Comparison of ENCODE assay signal across 8 mouse cellular contexts in genomic region chr1:171044365-171045078, GRCm38 (mm10). TPM values are rescaled to one million over a fixed set of nuclear protein-coding genes. Genes with fewer than 3 reads are reported as not detected.
DNase-seq lines count a peak whose midpoint lies in the region; ATAC-seq and TF ChIP-seq lines count a peak whose summit lies in the region.

No protein-coding gene starts in this region.

- H3K4me3 ChIP-seq in forebrain, embryonic 15.5 days: peak overlapping the region; percentile 92
- H3K4me3 ChIP-seq in liver, postnatal 0 days (ENCODE audit: low read depth, low read length): peak overlapping the region; percentile 61
- peak overlapping the region; percentile 55 for H3K4me3 ChIP-seq in neural tube, embryonic 14.5 days (ENCODE audit: low read depth, low read length)
- H3K4me3 ChIP-seq in testis, adult 2 months (ENCODE audit: control insufficient read depth, low read depth, low read length): peak overlapping the region; percentile 90

- peak; percentile 38 for DNase-seq in ES-CJ7 (ENCODE audit: low read depth, low spot score)
- DNase-seq in cerebellum, adult 11-12 months: peak; percentile 88
- peak; percentile 75 for DNase-seq in heart, postnatal 25 days (ENCODE audit: low spot score)
- peak; percentile 88 for DNase-seq in layer of hippocampus, adult 11-12 months (ENCODE audit: low spot score)
- DNase-seq in liver, postnatal 0 days: peak; percentile 89

- no peaks in the 10 kb centered on the region for H3K27me3 ChIP-seq in forebrain, embryonic 15.5 days
- no peaks in the 10 kb centered on the region; the same call in 1 of the 2 replicates for H3K27me3 ChIP-seq in liver, postnatal 0 days (ENCODE audit: insufficient read depth, low read length)
- no peaks in the 10 kb centered on the region for H3K27me3 ChIP-seq in neural tube, embryonic 14.5 days (ENCODE audit: control insufficient read depth, insufficient read depth, low read length)
- H3K27me3 ChIP-seq in testis, adult 2 months (ENCODE audit: control insufficient read depth, insufficient read depth, low read length): no peaks in the 10 kb centered on the region

- H3K36me3 ChIP-seq in forebrain, embryonic 15.5 days: no peaks in the 10 kb centered on the region
- H3K36me3 ChIP-seq in liver, postnatal 0 days (replicated peaks; ENCODE audit: insufficient read depth, low read length): no peaks in the 10 kb centered on the region
- H3K36me3 ChIP-seq in neural tube, embryonic 14.5 days (ENCODE audit: control insufficient read depth, insufficient read depth, low read length): no peaks in the 10 kb centered on the region
- no peaks in the 10 kb centered on the region for H3K36me3 ChIP-seq in testis, adult 2 months (ENCODE audit: control insufficient read depth, insufficient read depth, low read length)

- H3K9ac ChIP-seq in forebrain, embryonic 15.5 days (replicated peaks): peak overlapping the region; percentile 69
- peak overlapping the region; percentile 51 for H3K9ac ChIP-seq in liver, postnatal 0 days (replicated peaks)
- H3K9ac ChIP-seq in neural tube, embryonic 14.5 days (replicated peaks; ENCODE audit: low read depth, low read length): peak overlapping the region; percentile 47; the same call in 1 of the 2 replicates

- intact Hi-C loops in heart, postnatal 25 days (cut with DNase I): no loop called here

- under 1% methylated on average over 33 of the region's 33 CpGs for WGBS in forebrain, embryonic 15.5 days
- under 1% methylated on average over 33 of the region's 33 CpGs for whole genome bisulfite sequencing in liver, postnatal 0 days (ENCODE audit: insufficient replicate concordance)
- WGBS in neural tube, embryonic 14.5 days: under 1% methylated on average over 33 of the region's 33 CpGs

- peak overlapping the region; percentile 92 for H3K27ac ChIP-seq in forebrain, embryonic 15.5 days (replicated peaks)
- peak overlapping the region; percentile 74 for H3K27ac ChIP-seq in liver, postnatal 0 days (ENCODE audit: low read depth)
- peak overlapping the region; percentile 80 for H3K27ac ChIP-seq in neural tube, embryonic 14.5 days (ENCODE audit: low read depth, low read length)
- peak overlapping the region; percentile 62 for H3K27ac ChIP-seq in testis, adult 2 months (ENCODE audit: control insufficient read depth, insufficient read depth, low read depth, low read length)

- H3K9me3 ChIP-seq in forebrain, embryonic 15.5 days: no peaks in the 10 kb centered on the region
- H3K9me3 ChIP-seq in liver, postnatal 0 days (ENCODE audit: low read length): no peaks in the 10 kb centered on the region
- no peaks in the 10 kb centered on the region for H3K9me3 ChIP-seq in neural tube, embryonic 14.5 days (ENCODE audit: control insufficient read depth, low read length)

- 0 out of 2 replicates have a peak, but pooled peaks cover 6% of the 10 kb centered on the region for H3K4me1 ChIP-seq in forebrain, embryonic 15.5 days
- H3K4me1 ChIP-seq in liver, postnatal 0 days (ENCODE audit: insufficient read depth): no peaks in the 10 kb centered on the region
- no peaks in the 10 kb centered on the region for H3K4me1 ChIP-seq in neural tube, embryonic 14.5 days (ENCODE audit: control insufficient read depth, insufficient read depth, low read length)
- peaks cover 4% of the 10 kb centered on the region for H3K4me1 ChIP-seq in testis, adult 2 months (ENCODE audit: control insufficient read depth, insufficient read depth, low read length)

- peak; percentile 97 for ATAC-seq in forebrain, embryonic 15.5 days (replicated peaks)
- ATAC-seq in liver, postnatal 0 days: peak; percentile 94
- peak; percentile 94 for ATAC-seq in neural tube, embryonic 14.5 days (ENCODE audit: low read depth)

- no peak for TF ChIP-seq EP300 in liver, postnatal 0 days (IDR thresholded peaks at IDR 0.05; ENCODE audit: low read depth)

- H3K4me2 ChIP-seq in forebrain, embryonic 15.5 days (replicated peaks): peak overlapping the region; percentile 57
- H3K4me2 ChIP-seq in liver, postnatal 0 days (ENCODE audit: low read depth, low read length): peak overlapping the region; percentile 71
- H3K4me2 ChIP-seq in neural tube, embryonic 14.5 days (ENCODE audit: low read depth, low read length): peak overlapping the region; percentile 48

- TF ChIP-seq CTCF in liver, postnatal 0 days (IDR thresholded peaks at IDR 0.05; ENCODE audit: low read depth): no peak
- no peak for TF ChIP-seq CTCF in testis, adult 2 months (IDR thresholded peaks at IDR 0.05; ENCODE audit: control insufficient read depth, insufficient read depth, insufficient replicate concordance, low read depth, low read length)

- peak; percentile 53; the same call in 1 of the 2 replicates for TF ChIP-seq POLR2A in testis, adult 2 months (IDR thresholded peaks at IDR 0.05; ENCODE audit: control insufficient read depth, low read depth, low read length)

RNA-seq across cellular contexts. Expression of gene Fcgr3, which starts 20.2 kb away (rescaled TPM):
- 8.7 and 8.8 TPM in 2 replicates for polyA plus RNA-seq in forebrain, embryonic 15.5 days (2015; fragmentation: Nextera tagmentation; extraction: Ambion mirVana)
- total RNA-seq in heart, postnatal 25 days (2021): 10 to 100 TPM; 12.5 to 15.6 TPM
- polyA plus RNA-seq in liver, postnatal 0 days (2015; fragmentation: Nextera tagmentation; extraction: Ambion mirVana): 40.3 and 41.8 TPM in 2 replicates
- 5.5 and 8.8 TPM in 2 replicates for polyA plus RNA-seq in neural tube, embryonic 14.5 days (2014; fragmentation: Nextera tagmentation; extraction: Ambion mirVana)
- polyA plus RNA-seq in testis, adult 2 months (2012; rRNA removed): 30.9 and 52.1 TPM in 2 replicates

RNA-seq across cellular contexts. Expression of gene Fcgr4, which starts 25.8 kb away (rescaled TPM):
- polyA plus RNA-seq in forebrain, embryonic 15.5 days (2015; fragmentation: Nextera tagmentation; extraction: Ambion mirVana): 0.34 and 0.36 TPM in 2 replicates
- total RNA-seq in heart, postnatal 25 days (2021): under 1 TPM; 0.34 to 0.52 TPM
- polyA plus RNA-seq in liver, postnatal 0 days (2015; fragmentation: Nextera tagmentation; extraction: Ambion mirVana): 9.4 and 9.7 TPM in 2 replicates
- polyA plus RNA-seq in neural tube, embryonic 14.5 days (2014; fragmentation: Nextera tagmentation; extraction: Ambion mirVana): 0.49 TPM in 1 of 2 replicates, not detected in the other
- not detected in 2 replicates for polyA plus RNA-seq in testis, adult 2 months (2012; rRNA removed)

Comparison
In these comparisons a context has a peak if more than half of its experiments do, and no peak if none do; other contexts are left out.
1. Peak in every context shown above with its lines: DNase-seq, ATAC-seq, H3K4me3 ChIP-seq and H3K27ac ChIP-seq.
2. DNase-seq: peak in every context shown above with its lines; median percentile 89 in liver, postnatal 0 days; 88 in cerebellum, adult 11-12 months; 88 in layer of hippocampus, adult 11-12 months; 75 in heart, postnatal 25 days; 38 in ES-CJ7.